Mouse (Mus musculus) liver, embryonic 14.5 days (tissue): Measurements from ENCODE around the gene Mlf2. TPM values are rescaled to one million over a fixed set of nuclear protein-coding genes. Genes with fewer than 3 reads are reported as not detected.

Experiments used
- ATAC-seq: fragments of 200-750 bp; cut with Nextera tagmentation; 2 replicates; pipeline ENCODE4 v1.8.0; 2017; ENCODE audit warnings: moderate number of reproducible peaks, mild to moderate bottlenecking, moderate library complexity; ENCODE audit not compliant: insufficient read depth
- DNase-seq, 3 experiments: peaks; one replicate each; pipeline ENCODE4 v3.0.0-alpha.2; 2012 to 2013; ENCODE audit warnings: low read depth in 3 of 3, low spot score in 3 of 3
- H3K27ac ChIP-seq: fragments of 300-500 bp; sonication (generic); 2 replicates; pipeline ENCODE4 v1.5.1; 2014; ENCODE audit warnings: moderate library complexity, mild to moderate bottlenecking, control low read depth, inconsistent platforms
- H3K27me3 ChIP-seq: fragments of 300-500 bp; sonication (generic); 2 replicates; pipeline ENCODE4 v1.6.1; 2014; ENCODE audit warnings: mild to moderate bottlenecking, low read length, moderate library complexity; ENCODE audit not compliant: control insufficient read depth, insufficient read depth
- H3K36me3 ChIP-seq: fragments of 300-500 bp; sonication (generic); replicated peaks from 2 replicates; pipeline ENCODE4 v1.6.1; 2014; ENCODE audit warnings: low read depth; ENCODE audit not compliant: control insufficient read depth, insufficient read depth
- H3K4me1 ChIP-seq, 2 experiments: fragments of 200-500 bp in 1 of 2; fragments of 300-500 bp in 1 of 2; sonication (generic) in 1 of 2; replicated peaks; 2 replicates each; pipeline ENCODE4 v1.6.1; 2012 to 2014; ENCODE audit warnings: antibody characterized with exemption in 1 of 2, inconsistent platforms in 1 of 2, low read length in 1 of 2; ENCODE audit not compliant: control insufficient read depth in 2 of 2, insufficient read depth in 2 of 2
- H3K4me2 ChIP-seq: fragments of 300-500 bp; sonication (generic); 2 replicates; pipeline ENCODE4 v1.6.1; 2014; ENCODE audit warnings: low read depth, mild to moderate bottlenecking, control low read depth, moderate library complexity
- H3K4me3 ChIP-seq, 2 experiments: fragments of 200-500 bp in 1 of 2; fragments of 300-500 bp in 1 of 2; sonication (generic) in 1 of 2; 2 replicates each; pipeline ENCODE4 v1.5.1; 2012 to 2014; ENCODE audit warnings: low read depth in 2 of 2, low read length in 2 of 2, mild to moderate bottlenecking in 2 of 2, control low read depth in 1 of 2, inconsistent platforms in 1 of 2, moderate library complexity in 1 of 2; ENCODE audit not compliant: insufficient read depth in 1 of 2
- H3K9ac ChIP-seq: fragments of 300-500 bp; sonication (generic); replicated peaks from 2 replicates; pipeline ENCODE4 v1.6.1; 2014; ENCODE audit warnings: mild to moderate bottlenecking, control low read depth, moderate library complexity
- H3K9me3 ChIP-seq: fragments of 300-500 bp; sonication (generic); 2 replicates; pipeline ENCODE4 v1.6.1; 2016; ENCODE audit warnings: low read length, mixed read lengths; ENCODE audit not compliant: control insufficient read depth
- CTCF ChIP-seq: IDR thresholded peaks from 2 replicates; pipeline ENCODE4 v1.5.1; 2016; ENCODE audit warnings: antibody characterized with exemption, low read depth, control low read depth
- EP300 ChIP-seq: IDR thresholded peaks from 2 replicates; pipeline ENCODE4 v1.6.1; 2016; ENCODE audit warnings: antibody characterized with exemption, low read depth
- WGBS: fragments of 180-500 bp; shearing (Covaris S2); extraction: QIAGEN DNeasy Blood & Tissue Kit; methylation state at CpG from one replicate; pipeline ENCODE4 v1.1.7; 2014; ENCODE audit not compliant: insufficient replicate concordance; 5-methylcytosine and 5-hydroxymethylcytosine counted together
- polyA plus RNA-seq, 2 experiments: library from polyadenylated mRNA; depleted of rRNA in 1 of 2; stranded (reverse) in 1 of 2; unstranded in 1 of 2; fragments of >200 nt; fragmentation: Nextera tagmentation in 1 of 2; extraction: Ambion mirVana in 1 of 2; gene quantifications; 2 replicates each; pipeline versions ENCODE4 v1.2.1 to v1.2.3; 2012 to 2014

Mlf2 gene
- polyA plus RNA-seq, 2 experiments = 85.0 to 98.1 TPM

DNA sequence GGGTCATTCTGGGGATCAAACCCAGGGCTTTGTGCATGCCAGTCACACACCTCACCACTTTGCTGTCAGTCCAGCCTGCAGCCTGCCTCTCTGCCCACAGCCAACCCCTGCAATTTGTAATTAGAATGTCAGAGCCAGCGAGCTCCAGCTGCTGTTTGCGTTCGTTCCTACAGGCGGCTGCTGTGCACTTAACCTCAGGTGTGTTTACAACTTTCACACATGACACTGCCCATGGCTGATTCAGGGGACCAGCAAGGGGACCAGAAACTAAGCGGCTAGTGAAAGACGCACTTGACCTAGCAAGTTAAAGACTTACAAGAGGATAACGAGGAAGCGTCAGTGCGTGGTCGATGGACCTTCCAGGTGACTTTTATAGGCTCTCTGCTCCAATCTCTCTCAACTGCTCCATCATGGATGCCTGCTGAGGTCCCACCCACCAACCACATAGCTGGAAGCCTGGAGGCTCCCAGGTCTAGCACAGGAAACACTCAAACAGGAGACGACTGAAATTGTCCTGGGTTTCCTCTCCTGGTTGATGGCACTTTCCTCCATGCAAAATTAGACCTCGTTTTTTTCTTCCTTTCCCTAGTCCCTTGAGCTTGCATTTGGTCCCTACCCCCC lies 5.9 kb upstream of the Mlf2 start:
- peaks cover 2 to 19% of the 10 kb centered on the region in 2 experiments for H3K4me1 ChIP-seq
- H3K4me3 ChIP-seq = no peak overlapping the region
- H3K9ac ChIP-seq = no peak overlapping the region
- 37% methylated on average over 12 of the region's 12 CpGs for WGBS
- DNase-seq (no peak), ATAC-seq (no peak)
- TF ChIP-seq CTCF = no peak
- TF ChIP-seq EP300 = no peak
- peak overlapping the region; percentile 41 for H3K4me2 ChIP-seq
- H3K27me3 ChIP-seq = peaks cover 6% of the 10 kb centered on the region
- no peaks in the 10 kb centered on the region for H3K36me3 ChIP-seq
- no peaks in the 10 kb centered on the region for H3K9me3 ChIP-seq
- H3K27ac ChIP-seq = peak overlapping the region; percentile 32

DNA sequence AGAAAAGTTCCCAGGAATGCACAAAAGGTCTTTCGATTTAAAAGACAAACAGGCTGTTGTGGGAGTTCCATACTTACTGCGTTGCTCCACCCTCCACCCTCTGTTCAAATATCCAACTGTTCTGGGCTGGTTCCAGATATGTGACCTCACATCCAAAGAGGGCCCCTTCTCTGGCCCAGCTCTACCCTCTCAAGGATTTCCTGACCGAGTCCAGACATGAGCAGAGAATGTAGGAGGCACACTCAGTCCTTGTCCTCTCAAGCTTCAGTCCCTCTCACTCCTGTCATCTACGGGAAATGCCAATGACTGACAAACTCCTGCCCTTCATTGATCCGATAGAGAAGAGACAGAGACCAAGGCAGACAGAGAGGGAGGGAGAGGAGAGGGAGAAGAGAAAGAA lies 5.2 kb upstream of the Mlf2 start:
- WGBS = 26% methylated on average over 5 of the region's 5 CpGs
- Histone ChIP-seq H3K4me3 (no peak overlapping the region; a peak in 1 of 4 replicates), H3K9ac (no peak overlapping the region), H3K27me3 (no peaks in the 10 kb centered on the region; the same call in 1 of the 2 replicates), H3K9me3 (no peaks in the 10 kb centered on the region), H3K36me3 (no peaks in the 10 kb centered on the region), H3K27ac (peak overlapping the region; percentile 35), H3K4me2 (peak overlapping the region; percentile 41), H3K4me1 (peaks cover 5 to 20% of the 10 kb centered on the region in 2 experiments)
- no peak for ATAC-seq
- TF ChIP-seq EP300 (no peak), CTCF (no peak)
- no peak for DNase-seq

DNA sequence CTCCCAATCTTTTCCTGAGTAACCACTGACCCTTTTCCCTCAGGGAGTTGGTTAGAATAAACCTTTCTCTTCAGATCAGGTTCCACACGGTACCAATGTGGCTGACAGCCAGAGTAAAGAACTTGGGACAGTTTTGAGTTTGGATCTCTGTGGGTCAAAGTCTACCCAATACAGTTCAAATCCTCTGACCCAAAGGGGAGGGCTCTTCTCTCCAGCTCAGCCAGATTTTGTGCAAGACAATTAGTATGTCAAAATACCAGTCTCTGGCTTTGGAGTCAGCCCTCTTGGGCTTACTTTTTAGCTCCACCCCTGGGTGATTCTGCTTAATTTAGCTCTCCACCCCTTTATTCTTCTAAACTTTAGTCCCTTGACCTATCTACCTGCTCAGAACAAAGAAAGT lies 955 bp upstream of the Mlf2 start:
- no peaks in the 10 kb centered on the region for H3K9me3 ChIP-seq
- peak overlapping the region; percentile 93 for H3K4me2 ChIP-seq
- H3K4me3 ChIP-seq = peak overlapping the region; percentile 59 to 89
- WGBS = 66% methylated on average over 1 of the region's 1 CpGs
- ATAC-seq (no peak), DNase-seq (peak in 1 of 3 experiments; percentile 26)
- no peaks in the 10 kb centered on the region for H3K27me3 ChIP-seq
- peak overlapping the region; percentile 59 for H3K27ac ChIP-seq
- H3K4me1 ChIP-seq = peaks cover 9 to 21% of the 10 kb centered on the region in 2 experiments
- H3K9ac ChIP-seq = peak overlapping the region; percentile 49
- H3K36me3 ChIP-seq = peaks cover 8% of the 10 kb centered on the region
- no peak for TF ChIP-seq EP300
- TF ChIP-seq CTCF = no peak

DNA sequence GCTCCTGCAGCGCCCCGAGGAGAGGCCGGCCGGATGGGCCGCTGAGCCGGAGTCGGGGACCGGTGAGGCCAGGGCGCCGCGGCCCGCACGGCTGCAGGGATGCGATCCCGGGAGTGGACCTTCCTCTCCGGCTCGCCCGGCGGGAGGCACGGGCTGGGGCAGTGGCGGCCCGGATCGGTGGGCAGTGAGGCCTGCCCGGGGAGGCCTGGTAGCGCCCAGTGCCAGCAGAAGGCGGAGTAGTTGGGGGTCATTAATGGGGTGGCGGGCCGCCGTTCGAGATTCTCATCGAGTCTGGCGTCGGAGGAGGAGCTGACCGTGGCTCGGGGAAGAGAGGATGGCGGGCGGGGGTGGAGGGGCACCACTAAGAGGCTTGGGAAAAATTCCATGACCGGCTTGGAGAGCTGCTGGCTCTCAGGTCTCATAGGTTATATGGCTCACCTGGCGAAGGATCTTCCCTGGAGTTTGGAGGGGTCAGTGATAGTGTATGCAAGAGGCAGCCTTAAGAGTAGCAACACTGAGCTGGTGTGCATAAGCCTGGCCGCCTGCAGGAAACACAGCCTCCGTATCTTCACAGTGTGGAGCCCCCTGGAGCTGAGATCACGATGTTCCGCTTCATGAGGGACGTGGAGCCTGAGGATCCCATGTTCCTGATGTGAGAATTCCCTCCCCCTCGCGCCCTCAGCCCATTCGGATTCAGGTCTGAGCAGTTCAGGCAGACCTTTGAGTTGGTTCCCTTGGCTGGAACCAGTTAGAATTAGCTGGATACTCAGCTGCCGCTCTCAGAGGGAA lies 533 bp downstream of the Mlf2 start:
- Histone ChIP-seq H3K4me3 (peak overlapping the region; percentile 63 to 89), H3K9ac (peak overlapping the region; percentile 93), H3K4me1 (peaks cover 9 to 12% of the 10 kb centered on the region in 2 experiments), H3K27me3 (no peaks in the 10 kb centered on the region), H3K36me3 (peaks cover 12% of the 10 kb centered on the region), H3K4me2 (peak overlapping the region; percentile 93), H3K9me3 (no peaks in the 10 kb centered on the region), H3K27ac (peak overlapping the region; percentile 60)
- 2% methylated on average over 48 of the region's 48 CpGs for WGBS
- ATAC-seq (no peak), DNase-seq (peak in 1 of 3 experiments; percentile 27)
- TF ChIP-seq EP300 (no peak), CTCF (peak; percentile 51)

DNA sequence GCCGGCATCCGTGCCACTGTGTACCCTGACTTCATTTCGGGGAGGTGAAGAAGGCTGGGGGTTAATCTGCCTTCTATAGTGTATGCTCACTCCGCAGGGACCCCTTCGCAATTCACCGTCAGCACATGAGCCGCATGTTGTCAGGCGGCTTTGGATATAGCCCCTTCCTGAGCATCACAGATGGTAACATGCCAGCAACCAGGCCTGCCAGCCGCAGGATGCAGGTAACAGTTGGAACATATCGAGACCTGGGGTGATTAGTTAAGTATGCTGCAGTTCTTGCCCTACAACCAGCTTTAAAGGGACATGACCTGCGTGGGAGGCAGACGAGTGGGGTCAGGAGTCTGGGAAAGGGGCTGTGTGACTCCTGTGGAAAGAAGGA lies 1.1 kb downstream of the Mlf2 start:
- 64% methylated on average over 12 of the region's 12 CpGs for WGBS
- Histone ChIP-seq H3K9me3 (no peaks in the 10 kb centered on the region), H3K36me3 (peaks cover 13% of the 10 kb centered on the region), H3K4me1 (peaks cover 9 to 12% of the 10 kb centered on the region in 2 experiments), H3K9ac (peak overlapping the region; percentile 93), H3K27me3 (no peaks in the 10 kb centered on the region), H3K27ac (no peak overlapping the region; the same call in 1 of the 2 replicates), H3K4me2 (peak overlapping the region; percentile 93), H3K4me3 (peak overlapping the region; percentile 63 to 89)
- ATAC-seq (no peak), DNase-seq (no peak)
- TF ChIP-seq CTCF = no peak
- TF ChIP-seq EP300 = no peak
